Mouse (Mus musculus): Measurements from ENCODE around the gene Arhgap9.

- TF ChIP-seq POLR2A (IDR thresholded peaks at IDR 0.05; ENCODE audit: borderline replicate concordance, insufficient read depth, low read length) (no peak), CTCF (IDR thresholded peaks at IDR 0.05; ENCODE audit: borderline replicate concordance, insufficient read depth, low read depth, low read length) (no peak)
Measured at GRCm38 (mm10) chr10:127286194-127286593, 35.6 kb upstream of the Arhgap9 start.

Data from cerebellum, adult 2 months (tissue).